Mouse (Mus musculus) brain, embryonic 14.5 days (tissue): ENCODE measurements around the gene Hoxa5. TPM values are rescaled to one million over a fixed set of nuclear protein-coding genes. Genes with fewer than 3 reads are reported as not detected.

Source experiments
- DNase-seq: peaks from one replicate; pipeline ENCODE4 v3.0.0-alpha.2; 2011; ENCODE audit warnings: low read depth
- CTCF ChIP-seq: fragments of 200-500 bp; IDR thresholded peaks from 2 replicates; pipeline ENCODE4 v1.5.1; 2012; ENCODE audit warnings: inconsistent platforms, mild to moderate bottlenecking, moderate library complexity, borderline replicate concordance; ENCODE audit not compliant: insufficient read depth, insufficient read length; ENCODE audit errors: extremely low read depth
- POLR2A ChIP-seq: fragments of 200-500 bp; IDR thresholded peaks from 2 replicates; pipeline ENCODE4 v1.6.1; 2012; ENCODE audit warnings: mild to moderate bottlenecking, inconsistent platforms, borderline replicate concordance; ENCODE audit not compliant: poor library complexity, insufficient read depth, insufficient read length, severe bottlenecking; ENCODE audit errors: extremely low read depth
- polyA plus RNA-seq: library from polyadenylated mRNA; depleted of rRNA; stranded (reverse); fragments of >200 nt; gene quantifications from 2 replicates; pipeline ENCODE4 v1.2.3, GENCODE M21; 2012

The Hoxa5 gene
- polyA plus RNA-seq, 1 experiment, result 47.1 TPM

DNA sequence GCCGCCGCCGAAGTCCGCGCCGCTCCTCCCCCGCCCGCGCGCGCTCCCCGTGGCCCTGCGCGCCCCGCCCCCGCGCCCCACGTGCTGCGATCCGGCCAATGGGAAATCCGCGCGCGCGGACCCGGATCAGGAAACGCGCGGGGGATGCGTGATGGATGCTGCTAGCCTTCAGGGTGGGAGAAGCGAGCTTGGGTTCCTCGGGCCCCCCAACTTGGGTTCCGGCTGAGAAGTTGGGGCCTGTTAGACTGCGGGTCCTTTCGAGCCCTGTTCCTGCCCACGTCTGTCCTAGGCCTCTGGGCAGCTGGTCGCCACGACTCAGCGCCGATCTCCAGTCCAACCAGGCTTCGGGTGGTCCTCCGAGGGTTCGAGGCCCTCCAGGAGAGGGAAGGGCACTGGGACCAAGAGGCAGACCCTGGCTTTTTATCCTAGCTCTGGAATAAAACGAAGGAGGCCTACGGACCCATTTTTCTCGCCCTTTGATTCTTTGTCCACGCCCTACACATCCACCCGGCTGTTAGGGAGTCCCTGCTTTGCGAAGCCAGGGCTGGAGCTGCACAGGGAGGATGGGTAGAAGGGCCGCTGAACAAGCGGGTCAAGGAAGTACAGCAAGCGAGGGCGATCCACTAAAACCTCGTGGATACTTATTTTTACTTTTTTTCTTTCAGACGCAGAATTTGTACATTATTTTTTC, 12.4 kb downstream of the Hoxa5 start:
- no peak for TF ChIP-seq POLR2A
- TF ChIP-seq CTCF, result no peak
- peak; percentile 71 for DNase-seq

DNA sequence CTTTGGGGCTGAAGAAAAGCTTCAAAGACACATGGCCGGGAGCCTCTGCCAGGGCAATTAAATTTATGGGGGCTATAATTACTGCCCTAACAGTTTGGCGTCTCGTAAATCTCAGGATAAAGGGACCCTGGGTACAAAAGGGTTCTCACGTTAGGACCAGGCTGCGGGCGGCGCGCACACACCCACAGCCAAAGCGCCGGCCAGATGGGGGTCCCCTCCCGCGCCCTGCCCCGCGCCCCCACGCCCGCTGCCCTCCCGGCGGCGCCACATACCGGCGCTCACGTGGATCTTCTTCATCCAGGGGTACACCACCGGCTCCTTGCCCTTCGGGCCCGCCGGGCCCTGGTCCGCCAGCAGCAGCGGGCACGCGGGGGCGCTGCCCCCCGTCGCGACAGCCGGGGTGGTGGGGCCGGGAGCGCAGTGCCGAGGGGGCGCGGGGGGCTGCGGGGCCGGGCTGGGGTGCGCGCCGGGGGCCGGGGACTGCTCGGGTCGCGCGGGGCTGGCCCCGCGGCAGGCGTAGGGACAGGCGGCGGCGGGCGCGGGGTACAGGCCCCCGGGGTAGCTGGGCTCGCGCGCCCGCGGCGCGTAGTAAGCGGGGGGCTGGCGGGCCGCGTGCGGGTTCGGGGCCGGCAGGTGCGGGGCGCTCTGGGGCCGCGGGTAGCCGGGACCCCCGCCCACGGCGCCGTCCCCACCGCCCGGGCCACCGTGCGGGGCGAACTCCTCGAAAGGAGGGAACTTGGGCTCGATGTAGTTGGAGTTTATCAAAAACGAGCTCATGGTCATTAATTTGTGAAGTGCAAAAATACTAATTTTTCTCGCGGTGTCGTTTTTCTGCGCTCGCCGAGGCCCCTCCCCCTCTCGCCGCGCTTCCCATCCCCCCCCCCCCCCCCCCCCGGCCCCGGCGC, 13.2 kb downstream of the Hoxa5 start, which contains the start of gene Hoxa4:
TSS of gene Hoxa4 (minus strand) at position 848 of the 905 bp plus-strand sequence.
- TF ChIP-seq CTCF, result no peak
- no peak for TF ChIP-seq POLR2A
- DNase-seq, result no peak

DNA sequence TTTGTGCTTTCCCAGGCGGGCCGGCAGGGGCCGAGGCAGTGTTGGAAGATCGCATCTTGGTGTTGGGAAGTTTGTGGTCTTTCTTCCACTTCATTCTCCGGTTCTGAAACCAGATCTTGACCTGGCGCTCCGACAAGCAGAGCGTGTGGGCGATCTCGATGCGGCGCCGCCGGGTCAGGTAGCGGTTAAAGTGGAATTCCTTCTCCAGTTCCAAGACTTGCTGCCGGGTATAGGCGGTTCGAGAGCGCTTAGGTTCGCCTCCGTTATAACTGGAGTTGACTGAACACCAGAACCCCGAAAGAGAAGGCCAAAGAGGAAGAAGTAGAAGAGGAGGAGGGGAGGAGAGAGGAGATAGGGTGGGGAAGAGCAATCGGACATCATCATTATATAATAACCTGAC, 14.0 kb downstream of the Hoxa5 start:
- TF ChIP-seq POLR2A (no peak), CTCF (no peak)
- DNase-seq, result no peak

DNA sequence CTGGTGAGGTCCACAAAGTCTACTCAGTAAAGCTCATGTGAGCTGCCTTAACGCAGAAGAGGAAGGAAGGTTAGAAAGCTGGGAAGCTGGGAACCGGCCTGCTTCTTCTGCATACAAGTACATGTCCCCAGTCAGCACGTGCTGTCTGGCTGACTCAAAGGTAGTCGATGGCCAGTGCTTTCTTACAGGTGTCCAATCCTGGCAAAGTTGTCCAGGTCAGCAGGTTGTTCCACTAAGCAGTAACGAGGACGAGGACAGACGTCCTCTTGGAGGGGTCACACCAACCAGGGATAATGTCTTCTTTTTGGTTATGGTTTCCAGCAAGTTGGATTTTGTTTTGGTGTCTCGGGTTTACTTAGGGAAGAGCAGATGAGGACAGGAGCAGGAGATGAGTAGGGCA, 14.5 kb downstream of the Hoxa5 start:
- TF ChIP-seq POLR2A (no peak), CTCF (no peak)

GRCm38 (mm10) chr6:52189172-52189591, 15.2 kb downstream of the Hoxa5 start:
- TF ChIP-seq POLR2A (no peak), CTCF (no peak)
- no peak for DNase-seq

More for the DNA sequence above, 14.5 kb downstream of the Hoxa5 start:
- DNase-seq, result no peak

- no peak for DNase-seq
- TF ChIP-seq POLR2A (no peak), CTCF (no peak)
Observed at GRCm38 (mm10) chr6:52186500-52186899, 17.9 kb downstream of the Hoxa5 start.

- no peak for DNase-seq
- TF ChIP-seq CTCF, result no peak
- no peak for TF ChIP-seq POLR2A
Observed at GRCm38 (mm10) chr6:52185834-52186233, 18.6 kb downstream of the Hoxa5 start.

GRCm38 (mm10) chr6:52185222-52185621, 19.2 kb downstream of the Hoxa5 start:
- TF ChIP-seq CTCF, result no peak
- TF ChIP-seq POLR2A, result no peak
- no peak for DNase-seq

DNA sequence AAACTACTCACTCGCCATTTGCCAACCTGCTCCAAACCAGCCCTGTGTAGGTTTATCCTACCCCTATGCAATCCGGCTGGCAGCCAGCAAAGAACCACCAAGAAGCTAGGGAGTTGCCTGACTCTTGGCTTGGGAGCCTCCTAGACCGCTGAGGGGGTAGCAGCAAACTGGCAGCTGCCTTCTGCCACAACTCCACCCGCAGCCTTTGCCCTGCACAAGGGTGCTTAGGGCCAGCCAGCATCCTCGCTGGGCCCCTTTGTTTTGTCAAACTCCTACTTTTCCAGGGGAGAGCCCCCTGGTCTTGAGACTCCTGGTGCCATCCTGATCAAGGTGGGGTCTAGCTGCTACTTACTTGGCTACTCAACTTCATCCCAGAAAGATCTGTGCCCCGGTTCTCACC, 19.7 kb downstream of the Hoxa5 start:
- DNase-seq, result no peak
- no peak for TF ChIP-seq POLR2A
- no peak for TF ChIP-seq CTCF

GRCm38 (mm10) chr6:52183311-52184080, 20.9 kb downstream of the Hoxa5 start:
- TF ChIP-seq POLR2A (no peak), CTCF (no peak)
- DNase-seq, result no peak

DNA sequence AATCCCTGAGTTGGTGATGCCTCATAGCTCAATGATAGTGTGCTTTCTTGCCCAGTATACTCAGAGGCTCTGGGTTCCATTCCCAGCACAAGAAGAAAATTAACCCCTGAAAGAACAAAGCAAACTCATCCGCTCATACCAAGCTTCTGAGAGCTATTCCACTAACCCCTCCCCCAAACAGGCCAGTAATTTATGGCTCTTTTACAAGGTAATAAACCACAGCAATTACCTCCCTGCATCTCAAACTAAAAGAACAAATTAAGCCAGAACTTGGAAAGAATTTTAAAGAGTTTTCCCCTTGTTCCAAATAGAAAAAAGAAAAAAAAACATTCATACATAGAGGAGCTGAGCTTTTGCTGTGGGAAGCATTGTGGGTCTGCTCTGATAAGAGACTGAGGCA, 21.6 kb downstream of the Hoxa5 start:
- TF ChIP-seq POLR2A (no peak), CTCF (no peak)
- DNase-seq, result no peak
